Mouse (Mus musculus) megakaryocyte-erythroid progenitor cell, adult 5 weeks (primary cell): ENCODE data around the gene Syce1. TPM values are rescaled to one million over a fixed set of nuclear protein-coding genes. Genes with fewer than 3 reads are reported as not detected.

Experiments
- polyA plus RNA-seq: library from polyadenylated mRNA; stranded (reverse); fragments of >175 nt; gene quantifications from 2 replicates; pipeline ENCODE4 v1.2.3, GENCODE M21; 2012

Syce1 gene
- 0.08 and 2.4 TPM in 2 replicates for polyA plus RNA-seq

GRCm38 (mm10) chr7:140787406-140788052, at the start of gene Syce1:
Syce1 (minus strand) TSS chr7:140787852.

DNA sequence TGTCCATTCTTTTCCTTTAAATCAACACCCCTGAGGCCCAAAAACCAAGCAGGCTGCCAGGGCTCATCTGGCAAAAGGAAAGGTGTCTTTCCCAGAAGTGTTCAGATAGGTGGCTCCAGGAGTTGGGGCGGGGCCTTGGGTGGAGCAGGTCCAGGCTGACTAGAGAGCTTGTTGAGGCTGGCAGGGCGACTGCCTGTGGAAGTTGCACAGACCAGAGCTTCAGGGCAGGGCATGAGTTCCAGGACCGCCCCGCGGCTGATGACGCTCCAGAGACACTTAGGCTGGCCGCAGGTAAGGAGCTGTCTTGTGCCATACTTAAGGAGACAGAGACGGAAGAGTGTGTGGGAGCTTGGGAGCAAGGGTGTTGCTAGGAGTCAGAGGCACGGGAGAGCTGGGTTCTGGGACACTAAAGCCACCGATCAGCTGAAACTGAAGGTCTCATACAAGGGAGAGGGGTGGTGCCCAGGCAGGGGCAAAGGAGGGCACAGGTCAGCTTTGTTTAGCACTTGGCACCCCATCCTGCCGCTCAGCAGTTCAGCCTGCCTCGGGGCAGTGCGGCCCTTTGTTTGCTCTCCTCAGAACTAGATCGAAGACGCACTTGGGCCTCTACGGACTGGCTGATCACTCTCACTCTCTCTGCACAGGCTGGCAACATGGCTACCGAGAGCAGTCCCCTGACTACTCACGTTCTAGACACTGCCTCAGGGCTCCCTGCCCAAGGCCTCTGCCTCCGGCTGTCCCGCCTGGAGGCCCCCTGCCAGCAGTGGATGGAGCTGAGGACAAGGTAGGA, 47.5 kb upstream of the Syce1 start, which contains the start of gene Urah:
Urah (plus strand) TSS at position 51 of the 790 bp plus-strand sequence.

DNA sequence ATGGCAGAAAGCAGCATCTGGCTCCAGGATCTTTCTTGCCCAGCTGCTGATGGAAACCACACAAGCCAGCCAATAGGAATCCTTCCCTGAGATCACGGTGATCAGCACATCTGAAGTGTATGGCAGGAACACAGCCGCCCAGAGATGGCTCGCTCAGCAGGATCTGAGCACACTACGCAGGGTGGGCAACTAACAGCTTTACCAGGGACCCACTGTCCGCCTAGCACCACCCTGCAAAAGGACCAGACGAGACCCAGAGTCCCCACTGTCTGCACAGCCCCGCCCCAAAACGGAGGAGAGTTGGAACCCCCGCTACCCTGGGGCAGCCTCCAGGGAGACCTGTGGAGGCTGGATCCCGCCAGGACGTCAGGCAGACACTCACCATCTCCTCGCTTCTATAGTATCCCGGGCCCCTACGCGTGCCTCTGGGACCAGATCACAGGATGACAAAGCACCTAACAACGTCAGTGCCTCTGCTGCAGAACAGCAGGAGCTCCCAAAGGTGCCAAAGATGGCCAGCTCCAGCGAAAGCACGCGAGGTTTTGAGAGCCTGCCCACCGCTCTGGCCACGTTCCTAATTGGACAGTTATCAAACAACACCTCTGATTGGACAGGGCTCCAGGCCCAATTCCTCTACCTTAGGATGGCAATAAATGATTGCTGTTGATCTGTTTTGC, 34.1 kb upstream of the Syce1 start, which contains the start of gene Zfp941:
Zfp941 (minus strand) TSS at position 526 of the 677 bp plus-strand sequence.

DNA sequence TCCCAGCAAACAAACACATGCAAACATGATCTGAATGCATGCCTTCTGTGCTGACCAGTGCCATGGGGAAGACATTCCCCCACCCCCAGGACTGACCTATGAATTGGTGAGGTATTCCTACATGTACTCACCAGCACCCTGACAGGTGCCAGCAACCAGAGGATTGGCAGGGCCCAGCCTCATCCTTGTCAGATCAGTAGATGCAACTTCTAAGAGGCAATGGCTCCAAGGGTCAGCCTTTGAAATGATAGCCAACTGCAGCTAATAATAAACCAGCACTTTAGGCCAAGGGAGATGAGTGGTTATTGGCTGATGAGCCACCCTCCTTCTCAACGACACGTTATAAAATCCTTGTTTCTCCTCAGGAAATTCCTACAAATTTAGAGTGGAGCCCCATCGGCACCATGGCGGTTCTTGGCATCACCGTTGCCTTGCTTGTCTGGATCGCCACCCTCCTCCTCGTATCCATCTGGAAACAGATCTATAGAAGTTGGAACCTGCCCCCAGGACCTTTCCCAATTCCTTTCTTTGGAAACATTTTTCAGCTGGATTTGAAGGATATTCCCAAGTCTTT, 24.1 kb downstream of the Syce1 start, which contains the start of gene Cyp2e1:
Cyp2e1 (plus strand) TSS at position 293 of the 574 bp plus-strand sequence.

Other genes starting within 250 kb of the Syce1 start
- not detected in 2 replicates for gene Olfr538, start 220.0 kb downstream of the Syce1 start, polyA plus RNA-seq
- gene Olfr46, start 186.6 kb downstream of the Syce1 start, polyA plus RNA-seq, result not detected in 2 replicates
- gene Olfr61, start 158.9 kb downstream of the Syce1 start, polyA plus RNA-seq, result not detected in 2 replicates
- not detected in 2 replicates for gene Olfr53, start 141.4 kb downstream of the Syce1 start, polyA plus RNA-seq
- gene Olfr539, start 127.9 kb downstream of the Syce1 start, polyA plus RNA-seq, result not detected in 2 replicates
- gene Olfr45, start 105.9 kb downstream of the Syce1 start, polyA plus RNA-seq, result not detected in 2 replicates
- not detected in 2 replicates for gene Olfr541, start 90.6 kb downstream of the Syce1 start, polyA plus RNA-seq
- not detected in 2 replicates for gene Cyp2e1, start 24.1 kb downstream of the Syce1 start, polyA plus RNA-seq
- 0.04 TPM in 1 of 2 replicates, not detected in the other for gene Zfp941, start 34.3 kb upstream of the Syce1 start, polyA plus RNA-seq
- not detected in 2 replicates for gene Urah, start 47.2 kb upstream of the Syce1 start, polyA plus RNA-seq
- gene Scgb1c1, start 57.7 kb upstream of the Syce1 start, polyA plus RNA-seq, result not detected in 2 replicates
- not detected in 2 replicates for gene Odf3, start 60.0 kb upstream of the Syce1 start, polyA plus RNA-seq
- 3.4 and 3.5 TPM in 2 replicates for gene Gm45785, start 68.5 kb upstream of the Syce1 start, polyA plus RNA-seq
- 81.9 and 99.2 TPM in 2 replicates for gene Ric8a, start 69.1 kb upstream of the Syce1 start, polyA plus RNA-seq
- gene Bet1l, start 69.7 kb upstream of the Syce1 start, polyA plus RNA-seq, result 12.2 and 15.3 TPM in 2 replicates
- 72.0 and 88.0 TPM in 2 replicates for gene Psmd13, start 94.1 kb upstream of the Syce1 start, polyA plus RNA-seq
- gene Sirt3, start 94.5 kb upstream of the Syce1 start, polyA plus RNA-seq, result 87.3 and 88.0 TPM in 2 replicates
- gene Cox8b, start 112.6 kb upstream of the Syce1 start, polyA plus RNA-seq, result not detected in 2 replicates
- gene Nlrp6, start 133.1 kb upstream of the Syce1 start, polyA plus RNA-seq, result 0.11 and 0.89 TPM in 2 replicates
- 12.1 and 13.0 TPM in 2 replicates for gene Pgghg, start 153.5 kb upstream of the Syce1 start, polyA plus RNA-seq
- 0.30 and 0.40 TPM in 2 replicates for gene Ifitm5, start 162.4 kb upstream of the Syce1 start, polyA plus RNA-seq
- not detected in 2 replicates for gene Gm45717, start 168.1 kb upstream of the Syce1 start, polyA plus RNA-seq
- 395 and 470 TPM in 2 replicates for gene Ifitm2, start 168.1 kb upstream of the Syce1 start, polyA plus RNA-seq
- 21.2 and 24.3 TPM in 2 replicates for gene Ifitm1, start 179.4 kb upstream of the Syce1 start, polyA plus RNA-seq
- gene Ifitm3, start 222.9 kb upstream of the Syce1 start, polyA plus RNA-seq, result 34.6 and 44.1 TPM in 2 replicates
- 2.4 and 4.7 TPM in 2 replicates for gene Ifitm6, start 230.1 kb upstream of the Syce1 start, polyA plus RNA-seq
- not detected in 2 replicates for gene Gm17387, start 241.3 kb upstream of the Syce1 start, polyA plus RNA-seq